Mouse (Mus musculus) heart, adult 9 months (tissue): Measurements from ENCODE around the gene Cblb.

Experiments used
- DNase-seq, 2 experiments: peaks; one replicate each; pipeline ENCODE4 v3.0.0; 2022; ENCODE audit warnings: low spot score in 2 of 2

Gene Cblb

DNA sequence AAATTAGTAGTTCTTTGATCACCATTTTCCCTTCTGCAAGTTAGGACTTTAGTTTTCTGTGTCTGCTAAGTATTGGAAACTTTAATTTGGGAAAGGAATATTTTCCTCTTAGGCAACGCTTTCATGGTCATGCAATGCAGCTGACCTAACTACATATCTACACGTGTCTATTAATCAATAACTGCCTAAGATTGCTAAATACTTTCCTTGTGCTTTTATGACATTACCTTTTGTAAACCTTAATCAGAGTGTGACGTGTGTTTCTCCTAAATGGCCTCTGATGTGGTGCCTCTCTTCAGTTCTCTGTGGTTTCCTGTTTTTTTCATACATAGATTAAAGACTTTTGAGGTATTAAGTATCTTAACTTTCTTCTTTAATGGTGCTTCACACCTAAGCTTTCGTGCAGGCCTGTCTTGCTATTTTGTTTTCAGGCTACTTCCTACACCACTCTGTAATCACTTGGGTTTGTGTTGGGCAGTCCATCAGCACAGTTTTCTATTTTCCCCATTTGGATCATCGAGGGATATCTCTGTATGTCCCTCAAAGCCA, 98.4 kb downstream of the Cblb start:
- no peak for DNase-seq

DNA sequence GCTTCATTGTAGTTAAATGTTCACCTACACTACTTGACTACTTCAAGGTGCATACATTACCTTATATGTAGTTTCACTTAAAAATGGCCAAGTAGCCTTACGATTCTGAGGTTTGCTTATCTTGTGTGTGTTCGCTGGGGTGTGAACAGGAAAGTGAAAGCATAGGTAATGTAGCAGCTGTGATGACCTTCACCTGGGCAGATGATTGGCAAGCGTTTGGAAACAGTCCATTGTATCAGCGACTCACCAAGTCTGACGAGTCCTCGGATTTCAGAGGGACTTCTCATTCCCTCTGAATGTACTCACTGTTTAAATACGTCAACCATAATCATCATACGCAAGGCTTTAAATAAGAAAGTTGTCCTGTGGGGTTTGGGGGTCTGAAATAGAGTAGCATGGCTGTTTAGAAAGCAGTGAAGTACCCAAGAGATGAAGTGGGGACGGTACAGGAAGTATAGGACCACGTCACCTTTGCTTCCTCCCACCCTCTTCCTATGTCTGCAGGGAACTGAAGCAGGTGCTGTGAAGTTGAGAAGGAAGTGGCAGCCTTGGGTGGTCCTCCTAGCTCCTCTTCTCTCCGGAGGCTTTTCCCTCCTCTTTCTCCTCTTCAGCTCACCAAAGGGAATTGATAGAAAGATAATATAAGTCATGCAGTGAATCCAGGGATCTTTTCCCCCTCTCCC, 101.9 kb downstream of the Cblb start:
- no peak for DNase-seq

DNA sequence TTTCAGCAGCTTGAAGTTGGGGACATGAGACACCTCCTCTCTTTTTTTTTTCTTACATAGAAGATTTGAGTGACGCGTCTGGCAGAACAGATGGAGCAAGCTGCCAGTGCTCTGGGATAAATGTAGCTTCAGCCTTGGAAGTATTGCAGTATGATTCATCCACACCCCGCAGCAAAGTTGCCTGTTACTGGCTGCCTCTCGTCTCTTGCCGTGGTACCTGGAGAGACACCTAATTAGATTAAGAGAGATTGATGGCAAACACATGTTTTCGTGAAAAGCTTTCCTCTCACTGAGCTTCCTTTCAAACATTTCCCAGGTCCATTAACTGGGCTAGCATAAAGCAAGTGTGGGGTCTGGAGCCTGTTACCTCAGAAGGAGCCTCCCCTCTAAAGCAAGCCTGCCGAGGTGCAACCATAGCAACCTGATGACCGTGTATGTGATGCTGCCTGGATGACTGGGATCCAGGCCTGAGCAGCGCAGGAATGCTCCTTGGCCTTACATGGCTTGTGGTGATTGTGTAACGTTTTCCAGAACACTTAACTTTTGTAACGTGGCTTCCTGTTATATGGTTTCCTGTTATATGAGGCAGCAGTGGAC, 103.7 kb downstream of the Cblb start:
- peak; percentile 28 to 36 for DNase-seq

DNA sequence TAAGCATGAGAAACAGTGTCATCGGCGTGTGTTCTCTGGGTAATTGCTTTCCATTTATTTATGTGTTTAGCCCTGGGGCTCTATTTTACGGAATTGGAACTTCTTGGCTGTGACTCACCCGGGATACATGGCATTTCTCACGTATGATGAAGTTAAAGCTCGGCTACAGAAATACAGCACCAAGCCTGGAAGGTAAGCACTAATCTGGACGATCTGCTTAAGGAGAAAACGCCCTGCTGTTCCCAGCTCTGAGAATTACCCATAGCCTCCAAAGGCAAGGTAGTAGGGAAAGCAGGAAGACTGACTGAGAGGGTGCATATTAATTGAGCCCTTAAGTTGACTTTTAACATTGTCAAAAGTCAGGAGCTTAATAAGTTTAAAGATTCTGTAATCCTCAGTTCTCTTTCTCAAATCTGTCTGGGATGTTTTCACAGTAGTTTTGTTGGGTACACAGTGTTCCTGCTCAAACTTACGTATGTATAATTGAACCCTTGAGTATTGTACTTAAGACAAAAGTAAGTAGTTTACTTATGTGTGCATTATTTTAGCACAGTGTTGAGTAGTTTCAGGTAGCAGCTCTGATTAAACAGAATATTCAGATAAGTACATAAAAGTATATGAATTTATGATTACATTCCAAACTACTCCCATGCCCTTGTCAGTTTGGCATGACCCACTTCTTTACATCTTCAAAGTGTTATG, 104.8 kb downstream of the Cblb start:
- no peak for DNase-seq

DNA sequence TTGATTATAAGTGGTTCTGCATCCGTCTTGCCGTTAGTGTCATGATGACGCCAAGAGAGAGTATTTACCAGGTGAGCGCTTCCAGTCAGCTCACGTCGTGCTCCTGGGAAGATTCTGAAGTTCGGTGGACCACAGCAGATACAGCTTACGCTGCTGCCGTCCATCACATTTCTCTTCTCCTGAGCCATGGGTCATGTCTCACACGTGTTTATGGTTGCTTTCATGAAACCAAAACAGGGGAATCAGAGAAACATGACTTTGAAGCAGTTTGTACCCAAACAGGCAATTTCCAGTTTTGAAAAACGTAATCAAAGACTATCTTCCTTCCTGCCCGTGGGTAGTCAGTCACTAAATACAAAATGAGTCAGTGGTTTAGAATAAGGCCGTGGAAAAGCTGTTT, 112.1 kb downstream of the Cblb start:
- no peak for DNase-seq

DNA sequence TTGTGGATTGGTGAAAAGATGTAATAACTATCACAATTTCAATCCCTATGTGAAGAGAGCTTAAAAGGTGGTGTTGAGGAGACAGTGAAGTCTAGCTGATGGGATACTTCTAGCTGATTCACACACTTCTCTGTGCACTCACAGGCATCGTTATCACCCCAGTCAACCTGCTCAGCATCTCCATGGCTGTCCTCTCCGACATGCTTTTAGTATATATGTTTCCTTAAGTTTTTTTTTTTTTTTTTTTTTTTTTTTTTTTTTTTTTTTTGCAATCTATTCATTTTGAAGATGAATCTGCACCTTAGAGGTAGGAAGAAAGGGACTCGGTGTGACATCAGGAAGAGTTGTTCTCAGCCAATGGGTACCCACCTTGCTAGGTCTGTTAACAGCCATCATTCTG, 112.8 kb downstream of the Cblb start:
- no peak for DNase-seq

DNA sequence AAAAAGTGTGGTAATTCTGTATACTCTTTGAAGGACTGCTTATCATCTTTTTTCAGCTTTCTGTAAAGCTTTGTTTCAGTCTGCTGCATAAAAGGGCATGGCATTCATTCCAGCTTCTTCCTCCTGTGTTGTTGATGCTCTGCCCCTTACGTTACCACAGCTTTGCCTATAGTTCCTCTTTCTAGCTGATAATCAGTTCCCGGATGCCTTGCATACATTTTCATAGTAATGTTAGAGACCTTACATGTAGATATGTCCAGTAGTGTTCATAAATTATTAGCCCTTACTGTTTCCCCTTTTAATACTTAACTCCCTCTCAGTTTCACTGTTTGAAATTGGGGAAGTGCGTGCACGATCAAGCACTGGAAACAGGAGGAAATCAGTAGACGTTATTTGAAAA, 113.8 kb downstream of the Cblb start:
- no peak for DNase-seq

DNA sequence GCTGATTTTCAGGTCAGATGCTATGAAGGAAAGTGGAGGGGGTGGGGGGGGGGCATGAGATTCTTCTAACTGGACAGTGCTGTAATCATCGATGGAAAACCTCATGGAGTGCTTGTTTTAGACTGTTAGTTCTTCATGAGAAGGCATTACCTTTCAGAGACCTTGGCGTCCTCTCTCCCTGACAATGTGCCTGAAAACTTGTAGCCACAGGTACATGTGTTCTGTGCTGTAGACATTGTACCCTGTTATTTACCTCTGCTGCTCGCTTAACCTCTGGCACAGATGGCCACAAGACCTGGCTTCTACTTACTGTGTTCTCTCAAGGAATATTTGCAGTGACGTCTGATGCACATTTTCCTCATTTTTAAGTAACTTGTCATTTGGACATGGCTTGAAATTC, 114.5 kb downstream of the Cblb start:
- no peak for DNase-seq

DNA sequence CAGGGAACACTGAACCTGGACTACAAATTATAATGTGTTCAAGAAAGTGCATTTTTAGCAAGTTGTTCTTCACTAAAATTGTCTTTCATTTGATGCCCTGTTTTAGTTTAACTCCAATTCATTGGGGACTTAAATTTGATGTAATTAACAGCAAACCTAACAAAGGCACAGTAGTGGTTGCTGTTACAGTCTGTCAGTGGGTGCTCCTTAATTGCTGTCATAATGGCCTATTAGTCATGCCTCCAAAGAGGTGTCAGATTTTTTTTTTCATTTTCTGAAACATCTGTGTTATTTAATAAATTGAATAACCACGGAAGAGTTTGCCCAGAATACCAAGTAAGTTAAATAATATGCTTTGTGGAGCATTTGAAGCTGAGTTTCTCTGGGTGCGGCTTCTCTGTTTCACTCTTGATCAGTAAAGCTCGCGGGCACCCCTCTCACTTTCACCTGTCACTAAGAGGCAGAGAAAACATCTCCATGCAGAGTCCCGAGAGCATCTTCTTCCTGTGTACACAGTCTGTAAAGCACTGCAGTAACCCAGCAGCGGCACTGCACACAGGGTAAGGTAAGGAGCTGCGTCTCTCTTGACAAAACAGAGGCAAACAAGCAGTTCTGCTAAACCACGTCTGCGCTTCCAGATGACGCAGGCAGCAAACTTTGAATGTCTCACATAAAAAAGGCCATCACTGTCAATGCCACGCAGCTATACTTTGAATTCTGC, 116.1 kb downstream of the Cblb start:
- no peak for DNase-seq

DNA sequence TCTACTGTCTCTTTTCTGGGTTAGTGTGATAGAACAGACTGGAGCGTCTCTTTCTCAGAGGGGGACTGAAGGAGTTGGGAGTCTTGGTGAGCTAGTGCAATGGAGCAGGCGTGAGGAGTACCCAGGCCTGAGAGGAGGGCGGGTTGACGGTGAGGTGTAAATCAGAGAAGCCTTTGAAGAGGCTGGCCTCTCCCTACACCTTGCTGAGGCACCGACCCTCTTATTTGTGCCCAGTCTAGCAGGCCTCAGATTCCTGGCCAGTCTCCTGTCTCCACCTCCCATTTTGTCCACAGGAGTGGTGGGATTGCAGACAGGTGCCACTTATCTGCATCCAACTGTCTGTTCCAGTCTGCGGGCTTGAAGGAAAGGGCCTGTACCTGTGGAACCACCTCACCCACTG, 117.0 kb downstream of the Cblb start:
- DNase-seq: no peak

DNA sequence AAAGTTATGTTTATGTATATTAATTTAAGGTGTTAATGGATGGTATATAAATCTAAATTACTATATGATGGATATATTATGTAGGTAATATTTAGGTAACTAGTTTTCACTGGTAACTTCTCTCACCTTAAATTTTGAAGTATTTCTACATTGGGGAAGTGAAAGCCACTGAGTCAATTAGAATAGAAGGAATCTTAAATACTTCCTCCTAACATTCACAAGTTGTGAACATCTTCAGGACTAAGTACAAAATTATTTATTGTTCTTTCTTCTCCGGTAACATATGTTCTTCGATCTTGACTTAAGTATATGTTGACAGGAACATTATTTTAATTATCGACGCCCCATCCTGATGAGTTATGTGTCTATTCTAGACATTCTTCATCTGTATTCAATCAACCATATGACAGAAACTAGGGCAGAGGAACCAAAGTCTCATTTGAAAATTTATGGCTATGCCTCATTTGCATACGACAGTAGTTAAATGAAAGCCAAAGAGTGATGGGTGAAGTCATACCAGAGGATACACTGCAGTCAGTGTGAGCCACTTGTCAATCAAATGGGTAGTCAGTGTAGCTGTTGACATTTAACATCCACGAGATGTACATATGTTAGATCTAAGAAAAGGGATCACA, 118.2 kb downstream of the Cblb start:
- DNase-seq: no peak

DNA sequence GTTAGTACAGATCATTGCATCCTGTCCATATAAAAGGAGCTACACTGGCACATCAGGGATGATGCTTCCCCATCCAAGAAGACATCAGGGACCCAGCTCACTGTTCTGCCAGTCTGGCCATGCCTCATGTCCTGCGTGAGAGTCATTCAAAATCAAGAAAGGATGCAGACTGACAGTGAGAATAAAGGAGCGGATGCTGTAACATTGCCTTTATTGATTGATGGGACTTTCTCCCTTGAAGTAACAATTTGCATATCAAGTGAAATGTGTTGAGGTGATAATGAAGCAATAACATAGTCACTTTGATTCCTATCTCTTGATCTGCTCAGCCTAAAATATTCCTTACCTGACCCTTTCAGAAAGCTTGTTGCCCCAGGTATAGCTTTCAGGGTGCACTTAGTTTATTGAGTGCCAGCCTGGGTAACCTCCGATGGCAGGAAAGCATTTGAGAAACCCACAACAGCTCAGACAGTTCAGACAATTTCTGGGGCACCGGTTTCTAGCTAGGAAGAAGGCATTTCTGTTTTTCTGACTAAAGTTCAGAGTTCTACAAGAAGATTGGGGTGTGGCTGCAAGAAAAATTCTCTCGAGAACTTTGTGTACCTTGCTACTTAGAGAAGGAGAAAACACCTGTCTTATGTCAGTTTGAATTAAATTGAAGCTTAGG, 124.1 kb downstream of the Cblb start:
- no peak for DNase-seq

DNA sequence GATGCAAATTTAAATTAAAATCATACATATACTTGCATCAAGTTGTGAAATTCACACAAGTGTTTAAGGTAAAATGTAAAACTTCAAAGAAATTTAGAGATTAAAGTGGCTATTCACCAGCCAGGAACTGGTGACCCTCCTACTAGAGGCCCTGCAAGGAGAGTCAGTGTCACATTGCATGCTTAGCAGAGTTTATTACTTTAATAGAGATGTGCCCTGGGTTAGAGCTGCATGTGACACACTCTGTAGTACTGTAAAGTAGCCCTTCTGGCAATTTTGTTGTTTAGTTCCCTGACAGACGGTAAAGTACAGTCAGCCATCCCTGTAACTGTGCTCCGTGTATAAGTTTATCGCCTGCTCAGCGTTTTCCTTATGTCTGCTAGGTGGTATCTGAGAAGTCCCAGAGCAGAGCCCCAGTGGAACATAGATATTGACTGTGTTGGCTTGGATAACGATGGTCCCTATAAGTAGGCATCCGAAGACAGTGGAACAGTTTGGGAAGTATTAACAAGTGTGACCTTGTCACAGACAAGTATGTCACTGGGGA, 129.0 kb downstream of the Cblb start:
- no peak for DNase-seq

DNA sequence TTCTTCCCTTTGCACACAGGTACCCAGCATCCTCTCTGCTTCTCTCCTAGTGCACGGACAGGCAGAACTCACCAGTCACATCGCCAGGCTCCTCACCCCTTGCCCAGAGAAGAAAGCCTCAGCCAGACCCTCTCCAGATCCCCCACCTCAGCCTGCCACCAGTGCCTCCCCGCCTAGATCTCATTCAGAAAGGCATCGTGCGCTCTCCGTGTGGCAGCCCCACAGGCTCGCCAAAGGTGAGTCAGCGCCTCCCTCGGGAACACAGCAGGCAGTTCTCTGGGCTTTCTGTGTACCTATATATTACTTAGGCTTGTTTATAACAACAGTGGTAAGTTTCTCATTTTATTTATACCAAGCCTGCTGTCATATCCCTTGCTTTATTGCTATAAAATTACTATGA, 133.2 kb downstream of the Cblb start:
- DNase-seq: no peak

DNA sequence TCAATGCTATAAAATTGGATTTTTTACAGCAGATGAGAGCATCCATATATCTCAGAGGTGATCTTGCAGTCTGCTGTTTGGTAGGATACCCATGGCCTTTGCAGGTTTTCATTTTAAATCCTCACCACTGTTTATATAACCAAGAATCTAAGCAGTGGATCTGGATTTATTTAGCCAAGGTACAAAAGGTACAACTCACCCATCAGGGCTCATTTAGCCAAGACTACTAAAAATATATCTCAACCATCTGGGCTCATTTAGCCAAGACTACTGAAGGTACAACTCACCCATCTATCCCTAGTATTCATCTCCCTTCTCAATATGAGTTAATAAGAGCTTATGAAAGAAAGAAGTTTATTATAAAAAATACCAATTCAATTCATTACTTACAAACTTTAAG, 142.2 kb downstream of the Cblb start:
- DNase-seq: no peak

DNA sequence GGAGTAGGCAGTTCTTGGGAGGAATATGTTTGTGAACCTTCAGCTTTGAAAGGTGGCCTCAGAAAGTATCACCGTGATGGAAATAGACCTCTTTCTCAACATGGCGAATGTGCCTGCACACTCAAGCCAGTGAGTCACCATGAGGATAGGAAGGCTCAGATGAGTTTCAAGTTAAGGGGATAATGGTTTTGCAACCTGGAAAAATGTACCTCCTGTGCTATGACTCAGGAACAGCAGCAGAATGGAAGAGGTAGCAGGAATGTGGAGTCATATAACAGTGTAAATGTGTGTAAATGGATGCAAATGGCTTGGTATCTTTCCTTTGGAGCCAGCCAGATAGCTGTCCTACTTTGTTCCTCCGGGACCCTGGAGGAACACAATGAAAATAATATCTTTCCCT, 148.8 kb downstream of the Cblb start:
- no peak for DNase-seq

DNA sequence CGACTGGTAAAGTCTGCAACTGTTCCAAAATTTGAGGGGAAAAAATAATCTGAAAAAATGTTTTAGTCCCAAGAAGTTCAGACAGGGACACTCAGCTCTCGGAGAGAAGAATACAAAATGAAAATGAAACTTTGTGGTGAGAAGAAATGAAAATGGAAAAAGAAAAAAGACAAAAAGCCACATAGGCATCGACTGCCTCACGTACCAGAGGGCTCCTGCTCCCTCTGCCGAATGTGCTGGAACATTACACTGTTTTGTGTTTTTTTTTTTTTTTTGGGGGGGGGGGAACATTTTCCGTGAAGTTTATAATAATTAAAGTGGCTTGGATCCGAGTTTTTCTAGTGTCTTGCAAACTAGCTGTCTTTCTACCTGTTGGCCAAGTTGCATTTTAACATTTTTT, 151.0 kb downstream of the Cblb start:
- peak in 1 of 2 experiments; percentile 14 for DNase-seq

DNA sequence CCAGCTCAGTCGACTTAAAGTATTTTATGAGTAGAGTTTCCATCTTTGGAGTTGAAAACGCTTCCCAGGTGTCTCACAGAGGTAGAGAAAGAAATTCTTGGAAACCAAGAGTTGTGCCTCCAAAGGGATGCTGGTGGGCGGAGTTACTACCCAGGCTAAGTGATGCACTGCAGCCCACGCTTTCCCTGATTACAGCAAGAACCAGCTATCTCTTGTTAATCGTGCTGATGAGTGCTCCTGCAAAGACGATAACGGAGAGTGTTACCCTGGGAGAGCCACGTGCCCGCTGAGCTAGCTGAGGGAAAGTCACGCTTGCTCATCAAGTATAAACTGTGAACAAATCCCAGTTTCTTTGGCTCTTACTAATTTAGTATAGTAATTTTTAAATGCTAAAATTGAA, 153.3 kb downstream of the Cblb start:
- DNase-seq: no peak

DNA sequence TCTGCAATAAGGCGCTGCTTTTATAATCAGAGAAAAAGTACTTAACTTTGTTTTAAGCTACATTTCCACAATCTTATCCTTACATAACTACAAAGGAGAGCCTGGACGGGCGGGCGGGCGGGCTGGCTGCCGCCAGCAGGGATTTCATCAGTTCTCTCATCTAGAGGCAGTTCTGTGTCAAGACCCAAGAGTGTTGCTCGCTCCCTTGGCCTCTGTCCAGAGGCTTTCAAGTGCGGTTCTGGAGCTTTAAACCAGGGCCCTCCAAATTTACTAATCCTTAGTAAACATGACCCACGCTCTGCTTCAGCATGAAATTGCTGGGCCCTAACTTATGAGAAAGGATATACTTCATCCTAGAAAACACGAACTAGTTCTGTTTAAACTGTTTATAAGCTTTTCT, 155.7 kb downstream of the Cblb start:
- peak; percentile 12 to 18 for DNase-seq

DNA sequence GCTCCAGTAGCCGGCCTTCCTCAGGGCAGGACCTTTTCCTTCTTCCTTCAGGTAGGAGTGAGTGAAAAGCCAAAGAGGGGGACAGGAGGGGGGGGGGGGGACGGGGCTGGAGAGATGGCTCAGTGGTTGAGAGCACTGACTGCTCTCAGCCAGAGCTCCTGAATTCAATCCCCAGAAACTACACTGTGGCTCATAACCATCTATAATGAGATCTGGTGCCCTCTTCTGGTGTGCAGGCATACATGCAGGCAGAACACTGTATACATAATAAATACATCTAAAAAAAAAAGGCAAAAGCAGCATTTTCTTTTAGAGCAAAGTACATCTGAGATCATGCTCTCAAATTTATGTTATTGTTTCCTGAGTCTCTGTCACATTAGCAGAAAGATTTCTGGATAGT, 158.1 kb downstream of the Cblb start:
- no peak for DNase-seq

DNA sequence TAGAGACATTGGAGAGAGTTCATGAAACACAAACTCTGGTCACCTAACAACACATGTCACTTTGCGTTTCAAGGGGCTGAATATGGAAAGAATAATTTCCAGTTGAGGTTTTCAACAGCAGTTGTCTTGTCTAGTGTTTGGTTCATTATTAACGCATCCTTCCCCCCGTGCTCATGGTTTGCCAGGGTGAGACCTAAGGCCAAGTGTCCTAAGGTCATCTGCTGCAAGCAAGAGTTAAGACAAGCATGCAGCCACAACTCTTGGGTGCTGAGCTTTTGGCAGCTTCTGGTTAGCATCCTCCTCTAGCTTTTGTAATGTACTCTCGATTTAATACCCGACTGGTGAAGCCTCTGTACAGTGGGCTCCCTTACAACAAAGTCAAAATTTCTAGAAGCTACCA, 159.7 kb downstream of the Cblb start:
- no peak for DNase-seq
